Mouse (Mus musculus) liver, embryonic 12.5 days (tissue): ENCODE data around the gene Gm43552. TPM values are rescaled to one million over a fixed set of nuclear protein-coding genes. Genes with fewer than 3 reads are reported as not detected.

Experiments
- ATAC-seq: fragments of 200-750 bp; cut with Nextera tagmentation; 2 replicates; pipeline ENCODE4 v1.8.0; 2017; ENCODE audit warnings: moderate number of reproducible peaks, mild to moderate bottlenecking, moderate library complexity
- H3K27ac ChIP-seq: fragments of 300-500 bp; sonication (generic); 2 replicates; pipeline ENCODE4 v1.5.1; 2016; ENCODE audit warnings: mild to moderate bottlenecking
- H3K27me3 ChIP-seq: fragments of 300-500 bp; sonication (generic); replicated peaks from 2 replicates; pipeline ENCODE4 v1.6.1; 2016; ENCODE audit warnings: mild to moderate bottlenecking, moderate library complexity
- H3K36me3 ChIP-seq: fragments of 300-500 bp; sonication (generic); 2 replicates; pipeline ENCODE4 v1.6.1; 2016; ENCODE audit warnings: mild to moderate bottlenecking, moderate library complexity
- H3K4me1 ChIP-seq: fragments of 300-500 bp; sonication (generic); 2 replicates; pipeline ENCODE4 v1.6.1; 2016
- H3K4me2 ChIP-seq: fragments of 300-500 bp; sonication (generic); 2 replicates; pipeline ENCODE4 v1.6.1; 2016; ENCODE audit warnings: mild to moderate bottlenecking, moderate library complexity
- H3K4me3 ChIP-seq: fragments of 300-500 bp; sonication (generic); 2 replicates; pipeline ENCODE4 v1.5.1; 2016; ENCODE audit warnings: mild to moderate bottlenecking, moderate library complexity
- H3K9ac ChIP-seq: fragments of 300-500 bp; sonication (generic); 2 replicates; pipeline ENCODE4 v1.6.1; 2016; ENCODE audit warnings: mild to moderate bottlenecking, moderate library complexity
- H3K9me3 ChIP-seq: fragments of 300-500 bp; sonication (generic); replicated peaks from 2 replicates; pipeline ENCODE4 v1.6.1; 2016; ENCODE audit warnings: mild to moderate bottlenecking, moderate library complexity
- WGBS: fragments of 180-500 bp; shearing (Covaris S2); methylation state at CpG from one replicate; pipeline ENCODE4 v1.1.7; 2016; ENCODE audit not compliant: insufficient replicate concordance; 5-methylcytosine and 5-hydroxymethylcytosine counted together
- polyA plus RNA-seq: library from polyadenylated mRNA; unstranded; fragments of >200 nt; fragmentation: Nextera tagmentation; extraction: Ambion mirVana; gene quantifications from 2 replicates; pipeline ENCODE4 v1.2.1, GENCODE M21; 2016

Gm43552 gene
- polyA plus RNA-seq, 1 experiment from 2014 or later, result not detected

DNA sequence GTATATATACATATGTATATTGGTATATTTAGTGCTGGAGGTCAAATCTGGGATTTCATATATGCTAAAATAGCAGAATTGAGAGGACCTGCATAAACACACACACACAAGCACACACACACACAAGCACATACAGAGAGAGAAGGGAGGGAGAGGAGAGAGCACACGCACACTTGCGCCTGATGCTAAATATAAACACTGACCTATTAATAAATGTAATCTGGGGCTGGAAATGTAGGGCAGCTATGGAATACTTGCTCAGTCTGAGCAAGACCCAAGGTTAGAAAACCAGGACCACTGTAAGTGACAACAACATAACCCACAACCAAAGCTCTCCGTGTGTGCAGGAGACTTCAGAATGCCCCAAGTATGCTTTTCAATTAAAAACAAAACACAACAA lies 33.2 kb downstream of the Gm43552 start:
- Histone ChIP-seq H3K27ac (no peak overlapping the region), H3K4me1 (no peaks in the 10 kb centered on the region), H3K4me3 (no peak overlapping the region), H3K36me3 (no peaks in the 10 kb centered on the region), H3K9ac (no peak overlapping the region), H3K27me3 (no peaks in the 10 kb centered on the region), H3K9me3 (no peaks in the 10 kb centered on the region), H3K4me2 (no peak overlapping the region)
- WGBS, result 76% methylated on average over 3 of the region's 3 CpGs
- no peak for ATAC-seq

DNA sequence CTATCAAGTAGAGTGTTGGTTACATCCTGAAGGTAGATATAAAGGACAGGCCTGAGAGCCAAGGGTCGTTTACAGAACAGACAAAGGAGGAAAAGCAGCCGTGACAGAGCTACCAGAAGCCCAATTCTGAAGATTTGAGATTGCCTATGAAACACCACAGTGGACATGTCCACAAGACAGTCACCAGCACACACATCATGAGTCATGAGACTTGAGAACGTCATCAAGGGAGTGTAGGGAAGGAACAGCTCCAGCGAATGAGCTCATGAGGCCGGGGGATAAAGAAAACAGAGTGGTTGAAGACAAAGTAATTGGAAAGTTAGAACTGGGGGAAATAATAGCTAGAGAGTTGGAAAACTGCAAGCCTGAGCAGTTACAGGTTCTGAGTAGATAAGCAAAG lies 34.8 kb downstream of the Gm43552 start:
- no peak overlapping the region for H3K27ac ChIP-seq

DNA sequence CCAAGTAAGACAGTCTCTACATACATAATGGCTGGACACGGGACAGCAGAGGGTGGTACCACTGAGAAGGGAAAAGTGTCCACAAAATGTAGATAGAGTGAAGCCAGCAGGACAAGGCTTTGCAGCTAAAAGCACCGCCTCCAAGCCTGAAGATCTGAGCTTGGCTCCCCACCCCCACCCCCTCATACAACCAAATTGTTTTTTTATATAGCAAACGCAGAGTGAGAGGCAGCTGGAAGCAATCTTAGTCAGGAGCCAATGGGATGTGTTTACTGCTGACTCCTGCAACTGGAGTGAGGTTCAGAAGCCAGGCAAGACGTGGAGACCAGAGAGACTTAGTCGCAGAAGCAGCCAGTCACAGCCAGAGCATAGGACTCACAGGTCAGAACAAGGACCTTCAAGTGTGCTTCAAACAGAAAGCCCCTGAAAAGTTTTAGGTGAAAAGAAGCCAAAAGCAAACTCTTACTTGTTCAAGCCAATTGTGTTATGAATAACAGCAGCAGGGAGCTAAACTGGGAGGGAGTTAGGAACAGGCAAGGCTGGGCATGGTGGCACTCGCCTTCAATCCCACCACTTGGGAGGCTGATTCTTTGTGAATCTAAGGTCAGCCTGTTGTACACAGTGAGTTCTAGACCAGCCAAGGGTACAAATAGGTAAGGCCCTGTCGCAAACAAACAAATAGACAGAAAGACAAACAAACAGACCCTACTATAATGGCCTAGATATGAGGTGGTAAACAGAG lies 35.4 kb downstream of the Gm43552 start:
- Histone ChIP-seq H3K4me2 (no peak overlapping the region), H3K4me1 (no peaks in the 10 kb centered on the region), H3K36me3 (no peaks in the 10 kb centered on the region), H3K27ac (no peak overlapping the region), H3K9me3 (no peaks in the 10 kb centered on the region), H3K9ac (no peak overlapping the region), H3K27me3 (no peaks in the 10 kb centered on the region), H3K4me3 (no peak overlapping the region)
- 56% methylated on average over 7 of the region's 7 CpGs for WGBS
- ATAC-seq, result no peak

More for the DNA sequence above, 34.8 kb downstream of the Gm43552 start:
- no peak for ATAC-seq
- H3K9me3 ChIP-seq, result no peaks in the 10 kb centered on the region
- H3K36me3 ChIP-seq, result no peaks in the 10 kb centered on the region
- 53% methylated on average over 5 of the region's 5 CpGs for WGBS
- H3K4me2 ChIP-seq, result no peak overlapping the region
- no peak overlapping the region for H3K4me3 ChIP-seq
- H3K4me1 ChIP-seq, result no peaks in the 10 kb centered on the region
- no peak overlapping the region for H3K9ac ChIP-seq
- H3K27me3 ChIP-seq, result no peaks in the 10 kb centered on the region

DNA sequence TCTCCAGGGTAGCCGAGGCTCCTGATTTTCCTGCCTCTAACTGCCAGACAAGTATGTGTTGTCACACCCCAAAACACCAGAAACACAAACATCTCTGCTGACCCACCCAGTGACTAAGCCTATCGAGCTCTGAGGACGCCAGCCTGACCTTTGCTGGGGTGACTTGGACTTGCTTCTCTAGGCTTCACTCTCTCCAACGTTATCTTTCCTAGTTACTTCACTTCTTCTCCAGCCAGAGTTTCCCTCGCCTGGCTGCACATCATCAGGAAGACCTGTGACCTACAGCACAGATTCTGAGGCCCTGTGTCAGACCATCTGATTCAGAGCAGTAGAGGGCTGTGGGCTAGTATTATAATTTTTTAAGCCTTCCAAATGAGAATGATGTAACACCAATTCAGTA lies 37.9 kb downstream of the Gm43552 start:
- H3K27me3 ChIP-seq, result no peaks in the 10 kb centered on the region
- H3K36me3 ChIP-seq, result peaks cover 4% of the 10 kb centered on the region; the same call in 1 of the 2 replicates
- H3K4me1 ChIP-seq, result no peaks in the 10 kb centered on the region
- no peak overlapping the region for H3K9ac ChIP-seq
- H3K27ac ChIP-seq, result no peak overlapping the region
- no peaks in the 10 kb centered on the region for H3K9me3 ChIP-seq
- no peak for ATAC-seq
- no peak overlapping the region for H3K4me2 ChIP-seq
- H3K4me3 ChIP-seq, result no peak overlapping the region
- 42% methylated on average over 5 of the region's 5 CpGs for WGBS

DNA sequence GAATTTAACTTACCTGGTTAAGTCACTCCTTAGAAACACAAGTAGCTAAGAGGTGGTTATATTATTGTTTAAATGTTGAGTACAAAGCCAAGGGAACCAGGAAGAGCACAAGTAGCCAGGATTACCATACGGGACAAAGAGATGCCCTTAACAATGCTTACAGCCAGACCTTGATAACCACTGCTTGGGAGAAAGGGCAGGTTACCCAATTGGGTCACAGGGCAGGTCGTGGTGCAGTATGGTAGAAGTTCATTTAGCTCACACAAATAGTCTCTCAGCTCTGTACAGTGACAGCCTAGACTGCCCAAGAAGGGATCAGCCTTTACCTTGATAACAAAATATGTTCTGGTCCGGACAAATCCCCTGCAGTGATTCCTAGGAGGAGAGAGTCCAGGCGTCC lies 43.7 kb downstream of the Gm43552 start:
- Histone ChIP-seq H3K9me3 (no peaks in the 10 kb centered on the region), H3K36me3 (peaks cover 4% of the 10 kb centered on the region; the same call in 1 of the 2 replicates), H3K4me3 (no peak overlapping the region), H3K4me1 (peaks cover 4% of the 10 kb centered on the region; the same call in 1 of the 2 replicates), H3K27ac (no peak overlapping the region), H3K4me2 (no peak overlapping the region), H3K27me3 (no peaks in the 10 kb centered on the region), H3K9ac (no peak overlapping the region)
- 56% methylated on average over 4 of the region's 4 CpGs for WGBS
- no peak for ATAC-seq

DNA sequence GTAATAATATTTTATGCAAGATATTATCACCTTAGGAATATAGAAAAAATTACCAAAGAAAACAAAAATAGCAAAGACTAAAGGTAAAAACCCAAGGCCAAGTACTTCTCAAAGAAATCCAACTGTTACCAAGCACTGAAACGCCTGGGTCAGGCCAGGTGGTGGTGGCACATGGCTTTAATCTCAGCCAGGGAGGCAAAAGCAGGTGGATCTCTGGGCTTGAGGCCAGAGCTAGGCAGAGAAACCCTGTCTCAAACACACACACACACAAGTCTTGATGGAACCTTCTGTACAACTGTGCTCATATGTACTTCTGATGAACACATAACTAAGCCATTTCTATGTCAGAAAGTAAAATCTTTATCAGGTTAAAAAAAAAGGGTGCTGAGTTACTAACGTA lies 44.8 kb downstream of the Gm43552 start:
- Histone ChIP-seq H3K4me2 (no peak overlapping the region), H3K4me3 (no peak overlapping the region), H3K9ac (no peak overlapping the region), H3K9me3 (no peaks in the 10 kb centered on the region), H3K36me3 (peaks cover 4% of the 10 kb centered on the region; the same call in 1 of the 2 replicates), H3K4me1 (peaks cover 11% of the 10 kb centered on the region), H3K27me3 (no peaks in the 10 kb centered on the region), H3K27ac (no peak overlapping the region)
- ATAC-seq, result no peak
- 63% methylated on average over 2 of the region's 2 CpGs for WGBS

DNA sequence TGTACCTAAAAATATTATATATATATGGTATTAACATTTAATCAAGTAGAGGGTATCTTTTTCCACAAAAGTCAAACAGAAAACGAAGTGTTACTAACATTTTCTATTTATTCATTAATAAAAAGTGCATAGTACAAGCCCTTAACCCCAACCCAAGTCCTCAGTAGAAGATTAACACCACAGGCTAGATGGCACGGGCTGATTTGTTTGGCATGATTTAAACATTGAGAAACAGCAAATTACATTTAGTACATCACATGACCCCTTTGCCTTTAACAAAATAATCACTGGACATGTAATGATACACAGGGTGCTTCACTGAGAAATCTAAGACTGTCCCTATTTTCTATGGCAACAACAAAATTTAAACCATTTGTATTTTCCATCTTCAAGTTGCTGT lies 45.9 kb downstream of the Gm43552 start:
- Histone ChIP-seq H3K27me3 (no peaks in the 10 kb centered on the region), H3K27ac (no peak overlapping the region), H3K4me2 (no peak overlapping the region), H3K9me3 (no peaks in the 10 kb centered on the region), H3K4me3 (no peak overlapping the region), H3K4me1 (peaks cover 11% of the 10 kb centered on the region), H3K9ac (no peak overlapping the region), H3K36me3 (peaks cover 4% of the 10 kb centered on the region; the same call in 1 of the 2 replicates)
- no peak for ATAC-seq
- 58% methylated on average over 2 of the region's 2 CpGs for WGBS

DNA sequence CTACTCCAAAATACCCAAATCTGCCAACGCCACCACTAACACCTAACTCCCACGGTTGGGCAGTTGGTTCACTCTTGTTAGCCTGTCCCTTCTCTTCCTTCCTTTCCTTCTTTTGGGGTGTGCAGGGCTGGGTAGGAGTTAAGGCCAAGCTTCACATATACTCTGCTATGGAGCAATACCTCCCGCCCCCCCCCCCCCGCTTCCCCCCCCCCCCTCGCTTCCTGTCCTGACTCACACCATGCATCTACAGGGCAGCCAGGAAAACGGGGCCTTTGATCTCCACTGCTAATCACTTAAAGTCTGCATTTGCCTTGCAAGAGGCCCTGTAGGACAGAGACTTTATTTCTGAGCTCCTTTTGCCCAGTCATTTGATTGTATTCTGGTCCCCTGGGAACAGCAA lies 47.7 kb downstream of the Gm43552 start:
- H3K27me3 ChIP-seq, result no peaks in the 10 kb centered on the region
- peaks cover 11% of the 10 kb centered on the region for H3K4me1 ChIP-seq
- H3K4me2 ChIP-seq, result no peak overlapping the region
- no peaks in the 10 kb centered on the region for H3K9me3 ChIP-seq
- WGBS, result 48% methylated on average over 2 of the region's 6 CpGs
- H3K9ac ChIP-seq, result no peak overlapping the region
- no peak overlapping the region for H3K27ac ChIP-seq
- no peak overlapping the region for H3K4me3 ChIP-seq
- H3K36me3 ChIP-seq, result peaks cover under 1% of the 10 kb centered on the region; the same call in 1 of the 2 replicates
- no peak for ATAC-seq

DNA sequence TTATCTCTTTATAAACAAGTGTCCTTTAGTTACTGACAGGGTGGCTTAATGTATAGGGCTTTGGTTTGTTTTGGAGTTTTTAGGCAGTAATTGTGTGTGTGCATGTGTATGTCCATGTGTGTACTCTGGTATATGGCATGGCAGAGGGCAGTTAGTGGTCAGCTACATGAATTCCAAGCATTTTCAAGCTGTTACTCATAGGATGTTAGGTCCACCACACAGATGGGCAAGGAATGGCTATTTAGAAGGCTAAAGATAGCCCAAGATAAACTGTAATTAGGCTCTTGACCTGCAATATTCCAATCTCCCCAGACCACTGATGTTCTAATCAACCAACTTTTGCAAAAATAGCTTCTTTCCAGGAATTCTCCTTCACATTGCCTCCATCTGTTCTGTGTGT lies 54.6 kb downstream of the Gm43552 start:
- no peaks in the 10 kb centered on the region for H3K36me3 ChIP-seq
- no peak overlapping the region for H3K9ac ChIP-seq
- H3K27ac ChIP-seq, result no peak overlapping the region
- H3K9me3 ChIP-seq, result no peaks in the 10 kb centered on the region
- peaks cover 7% of the 10 kb centered on the region; the same call in 1 of the 2 replicates for H3K27me3 ChIP-seq
- H3K4me3 ChIP-seq, result no peak overlapping the region
- no peak overlapping the region for H3K4me2 ChIP-seq
- peaks cover 20% of the 10 kb centered on the region for H3K4me1 ChIP-seq
- no peak for ATAC-seq

DNA sequence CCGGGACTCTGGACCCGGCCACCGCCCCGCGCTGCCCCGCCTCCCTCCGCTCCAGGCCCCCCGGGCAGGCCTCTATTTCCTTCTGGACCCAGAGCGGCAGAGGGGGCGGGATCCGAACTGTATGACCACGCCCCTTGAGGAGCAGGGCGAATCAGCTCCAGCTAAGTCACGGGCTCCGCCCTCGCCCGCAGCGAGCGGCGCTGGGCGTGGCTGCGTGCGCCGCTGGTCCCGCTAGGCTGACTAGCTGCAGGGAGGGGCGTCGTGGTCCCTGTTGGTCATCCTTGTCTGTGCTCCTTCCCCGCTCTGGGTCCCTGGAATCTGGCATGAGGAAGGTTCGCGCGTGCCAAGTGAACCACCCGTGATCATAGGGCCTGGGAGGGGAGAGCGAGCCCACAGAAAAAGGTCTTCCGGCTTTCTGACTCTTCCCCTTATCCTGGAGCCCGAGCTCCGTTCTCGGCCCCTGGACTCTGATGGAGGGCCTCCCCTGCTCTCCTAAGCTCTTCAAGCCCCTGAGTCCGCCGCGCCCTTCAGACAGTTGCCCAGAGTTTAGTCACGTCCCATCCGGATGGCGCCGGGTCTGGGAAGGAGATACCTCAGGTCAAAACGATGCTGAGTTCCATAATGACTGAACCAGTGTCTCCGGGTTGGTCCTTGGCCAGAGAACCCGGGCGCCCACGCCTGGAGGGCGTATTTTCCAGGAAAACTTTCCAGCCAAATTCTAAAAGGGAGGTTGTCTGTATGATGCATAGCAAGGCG lies 56.6 kb downstream of the Gm43552 start, which contains the start of gene Ugdh:
Gene Ugdh (minus strand): TSS at position 144 of the 756 bp plus-strand sequence.
- under 1% methylated on average over 51 of the region's 51 CpGs for WGBS
- peak within 1 kb of the TSS; percentile 95 for H3K4me2 ChIP-seq
- peak; percentile 98 for ATAC-seq
- peak within 1 kb of the TSS; percentile 81 for H3K9ac ChIP-seq
- peak within 1 kb of the TSS; percentile 78 for H3K27ac ChIP-seq
- H3K4me3 ChIP-seq, result peak within 1 kb of the TSS; percentile 81
- H3K4me1 ChIP-seq, result peaks cover 19% of the 10 kb centered on the region
- no peaks in the 10 kb centered on the region for H3K9me3 ChIP-seq
- no peaks in the 10 kb centered on the region for H3K36me3 ChIP-seq
- H3K27me3 ChIP-seq, result peaks cover 7% of the 10 kb centered on the region; the same call in 1 of the 2 replicates

DNA sequence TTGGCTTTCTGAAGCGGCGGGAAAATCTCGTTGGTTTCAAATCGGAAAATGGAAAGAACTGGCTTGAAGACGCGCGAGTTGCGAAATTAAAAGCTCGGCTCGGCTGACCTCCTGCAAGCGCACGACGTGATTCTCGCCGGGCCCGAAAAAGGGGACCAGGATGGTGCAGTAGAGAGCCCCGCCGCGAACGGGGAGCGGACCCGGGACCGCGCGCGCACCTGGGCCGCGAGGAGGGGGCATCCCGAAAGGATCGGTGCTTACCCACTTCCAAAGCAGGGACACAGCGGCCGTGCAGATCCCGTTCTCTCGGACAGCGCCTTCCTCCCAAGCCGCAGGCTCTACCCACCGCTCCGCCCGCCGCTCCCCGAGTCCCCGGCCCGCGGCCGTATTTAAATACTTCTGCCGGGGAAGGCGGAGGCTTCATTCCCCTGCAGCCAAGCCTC lies 57.2 kb downstream of the Gm43552 start:
- Histone ChIP-seq H3K9ac (peak overlapping the region; percentile 81), H3K27me3 (peaks cover 7% of the 10 kb centered on the region; the same call in 1 of the 2 replicates), H3K4me3 (peak overlapping the region; percentile 81), H3K4me1 (peaks cover 19% of the 10 kb centered on the region), H3K4me2 (peak overlapping the region; percentile 95), H3K36me3 (no peaks in the 10 kb centered on the region), H3K9me3 (no peaks in the 10 kb centered on the region), H3K27ac (peak overlapping the region; percentile 65)
- under 1% methylated on average over 47 of the region's 47 CpGs for WGBS
- no peak; the same call in 1 of the 2 replicates for ATAC-seq
